Mouse (Mus musculus) liver, adult 2 months (tissue): ENCODE data around the gene Vsir. TPM values are rescaled to one million over a fixed set of nuclear protein-coding genes. Genes with fewer than 3 reads are reported as not detected.
A peak's percentile ranks its signal among the peaks of the same experiment; 100 is the strongest.

Source experiments
- DNase-seq: peaks from one replicate; pipeline ENCODE4 v3.0.0-alpha.2; 2011; ENCODE audit warnings: low read depth, low spot score; ENCODE audit errors: extremely low read depth
- H3K27ac ChIP-seq: fragments of 200-500 bp; replicated peaks from 2 replicates; pipeline ENCODE4 v1.5.1; 2012; ENCODE audit warnings: low read depth, mild to moderate bottlenecking, control low read depth, inconsistent platforms, low read length; ENCODE audit not compliant: insufficient read depth
- H3K27me3 ChIP-seq: fragments of 200-500 bp; 2 replicates; pipeline ENCODE4 v1.6.1; 2012; ENCODE audit warnings: mild to moderate bottlenecking, moderate library complexity, low read length, inconsistent platforms; ENCODE audit not compliant: control insufficient read depth, insufficient read depth
- H3K36me3 ChIP-seq: fragments of 200-500 bp; 2 replicates; pipeline ENCODE4 v1.6.1; 2012; ENCODE audit warnings: low read length, inconsistent platforms; ENCODE audit not compliant: control insufficient read depth, insufficient read depth
- H3K4me1 ChIP-seq: fragments of 200-500 bp; 2 replicates; pipeline ENCODE4 v1.6.1; 2011; ENCODE audit warnings: low read length; ENCODE audit not compliant: control insufficient read depth, insufficient read depth
- H3K4me3 ChIP-seq: fragments of 200-500 bp; 2 replicates; pipeline ENCODE4 v1.5.1; 2011; ENCODE audit warnings: low read depth, mild to moderate bottlenecking, control low read depth, low read length, moderate library complexity; ENCODE audit not compliant: insufficient read depth
- H3K79me2 ChIP-seq: fragments of 200-500 bp; 2 replicates; pipeline ENCODE4 v1.6.1; 2012; ENCODE audit warnings: inconsistent platforms, mild to moderate bottlenecking, low read length, moderate library complexity; ENCODE audit not compliant: control insufficient read depth, insufficient read depth
- H3K9ac ChIP-seq: fragments of 200-500 bp; 2 replicates; pipeline ENCODE4 v1.6.1; 2012; ENCODE audit warnings: low read depth, mild to moderate bottlenecking, control low read depth, inconsistent platforms, low read length
- CTCF ChIP-seq: fragments of 200-500 bp; IDR thresholded peaks from 2 replicates; pipeline ENCODE4 v1.5.1; 2011; ENCODE audit warnings: low read depth, low read length, control low read depth
- POLR2A ChIP-seq: fragments of 200-500 bp; IDR thresholded peaks from 2 replicates; pipeline ENCODE4 v1.6.1; 2011; ENCODE audit warnings: low read length, control low read depth; ENCODE audit not compliant: insufficient read depth; ENCODE audit errors: extremely low read depth
- whole genome bisulfite sequencing: fragments of 180-500 bp; shearing (Covaris S2); methylation state at CpG from one replicate; pipeline ENCODE4 v1.1.7; 2018; 5-methylcytosine and 5-hydroxymethylcytosine counted together
- polyA plus RNA-seq: library from polyadenylated mRNA; depleted of rRNA; stranded (reverse); fragments of >200 nt; gene quantifications from 2 replicates; pipeline ENCODE4 v1.2.3, GENCODE M21; 2012
- total RNA-seq: library from RNA; depleted of rRNA; stranded (reverse); fragments of >200 nt; gene quantifications from 2 replicates; pipeline ENCODE4 v1.2.3, GENCODE M21; 2014

Gene Vsir
- total and polyA plus RNA-seq, 2 experiments, result 5.3 to 8.1 TPM

DNA sequence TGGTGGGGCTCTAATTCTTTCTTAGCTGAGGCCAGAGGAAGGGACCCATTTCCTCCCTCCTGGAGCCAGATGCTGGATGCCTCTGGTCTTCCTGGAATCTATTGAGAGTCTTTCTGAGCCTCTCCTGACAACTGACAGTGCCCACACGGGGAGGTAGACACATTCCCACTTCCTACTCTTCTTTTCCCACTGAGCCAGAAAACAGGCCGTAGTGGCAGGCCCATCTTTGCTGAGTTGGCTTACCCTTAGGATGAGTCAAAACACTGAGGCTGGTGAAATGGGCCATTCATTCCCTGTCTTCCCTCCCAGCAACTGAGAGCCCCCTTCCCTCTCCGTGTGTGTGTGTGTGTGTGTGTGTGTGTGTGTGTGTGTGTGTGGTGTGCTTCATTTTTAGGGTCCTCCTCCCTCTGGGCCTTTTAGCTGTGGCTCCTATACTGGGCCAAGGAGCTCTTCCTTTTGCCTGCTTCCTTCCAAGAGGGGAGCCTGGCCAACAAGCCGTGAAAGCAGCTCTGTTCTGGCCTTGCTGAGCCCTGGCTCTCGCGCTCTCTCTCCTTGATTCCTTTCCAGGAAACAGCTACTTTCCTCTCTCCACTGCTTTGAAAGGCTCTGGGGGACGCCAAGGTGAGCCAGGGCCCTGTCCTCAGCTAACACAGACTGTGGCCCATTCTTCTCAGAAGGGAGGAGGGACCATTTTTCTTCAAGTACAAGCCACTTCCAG is 59.0 kb downstream of the Vsir start:
- H3K36me3 ChIP-seq, result no peaks in the 10 kb centered on the region
- no peak overlapping the region for H3K27ac ChIP-seq
- H3K27me3 ChIP-seq, result no peaks in the 10 kb centered on the region
- DNase-seq, result no peak
- no peaks in the 10 kb centered on the region for H3K4me1 ChIP-seq
- TF ChIP-seq CTCF (no peak), POLR2A (no peak)
- H3K4me3 ChIP-seq, result no peak overlapping the region
- H3K9ac ChIP-seq, result no peak overlapping the region
- 46% methylated on average over 7 of the region's 7 CpGs for WGBS
- H3K79me2 ChIP-seq, result no peaks in the 10 kb centered on the region

DNA sequence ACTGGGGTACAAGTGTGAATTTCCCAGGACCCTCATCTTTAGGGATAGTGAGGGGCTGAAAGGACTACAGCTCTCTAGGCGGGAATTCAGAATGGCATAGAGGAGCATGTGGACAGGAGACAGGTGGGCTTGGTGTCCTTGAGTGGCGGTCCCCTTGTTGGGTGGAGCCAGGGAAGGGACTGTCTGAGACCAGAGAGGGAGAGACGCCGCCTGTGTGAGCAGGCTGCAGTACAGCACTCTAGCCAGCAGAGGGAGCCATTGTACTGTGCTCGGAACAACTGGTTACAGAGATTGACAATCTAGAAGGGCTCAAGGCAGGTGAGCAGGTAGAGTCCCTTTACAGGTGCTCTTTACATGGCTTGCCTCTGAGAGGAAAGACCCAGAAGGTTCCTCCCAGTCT is 61.2 kb downstream of the Vsir start:
- H3K79me2 ChIP-seq, result no peaks in the 10 kb centered on the region
- H3K4me3 ChIP-seq, result no peak overlapping the region
- WGBS, result 6% methylated on average over 5 of the region's 5 CpGs
- H3K36me3 ChIP-seq, result no peaks in the 10 kb centered on the region
- peak; percentile 21 for DNase-seq
- H3K4me1 ChIP-seq, result no peaks in the 10 kb centered on the region
- no peaks in the 10 kb centered on the region for H3K27me3 ChIP-seq
- H3K27ac ChIP-seq, result no peak overlapping the region
- H3K9ac ChIP-seq, result no peak overlapping the region
- TF ChIP-seq POLR2A (no peak), CTCF (peak; percentile 96)

DNA sequence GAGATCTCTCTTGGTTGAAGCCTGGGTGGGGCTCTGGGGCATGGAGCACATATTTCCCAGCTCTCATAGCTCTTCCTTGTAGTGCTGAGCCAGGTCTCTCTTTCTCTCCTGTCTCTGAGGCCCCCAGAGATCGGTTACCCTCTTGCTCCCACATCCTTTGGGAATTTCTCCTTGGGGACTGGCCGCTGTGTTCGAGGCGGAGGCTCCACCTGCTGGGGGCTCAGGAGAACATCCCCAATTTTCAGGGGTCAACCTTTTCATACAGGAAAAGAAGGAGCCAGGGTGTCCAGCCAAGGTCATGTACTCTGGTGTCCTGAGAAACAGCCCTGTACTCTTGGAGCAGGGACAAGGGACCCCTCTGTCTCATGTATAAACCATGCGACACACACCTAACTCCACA is 65.1 kb downstream of the Vsir start:
- no peaks in the 10 kb centered on the region for H3K27me3 ChIP-seq
- no peaks in the 10 kb centered on the region for H3K4me1 ChIP-seq
- H3K27ac ChIP-seq, result no peak overlapping the region
- no peaks in the 10 kb centered on the region for H3K79me2 ChIP-seq
- DNase-seq, result no peak
- H3K9ac ChIP-seq, result no peak overlapping the region
- H3K4me3 ChIP-seq, result no peak overlapping the region
- 26% methylated on average over 5 of the region's 5 CpGs for WGBS
- peak; percentile 54 for TF ChIP-seq CTCF
- no peak for TF ChIP-seq POLR2A
- no peaks in the 10 kb centered on the region for H3K36me3 ChIP-seq

- Histone ChIP-seq H3K9ac (no peak overlapping the region), H3K79me2 (no peaks in the 10 kb centered on the region), H3K4me1 (no peaks in the 10 kb centered on the region), H3K36me3 (no peaks in the 10 kb centered on the region), H3K27me3 (no peaks in the 10 kb centered on the region), H3K4me3 (no peak overlapping the region), H3K27ac (no peak overlapping the region)
- no peak for DNase-seq
- WGBS, result 70% methylated on average over 2 of the region's 2 CpGs
- TF ChIP-seq POLR2A (no peak), CTCF (no peak)
These were observed 67.1 kb downstream of the Vsir start for GRCm38 (mm10) chr10:60413756-60414155.

- Histone ChIP-seq H3K4me1 (no peaks in the 10 kb centered on the region), H3K4me3 (no peak overlapping the region), H3K36me3 (no peaks in the 10 kb centered on the region), H3K27ac (no peak overlapping the region), H3K9ac (no peak overlapping the region), H3K79me2 (no peaks in the 10 kb centered on the region), H3K27me3 (no peaks in the 10 kb centered on the region)
- TF ChIP-seq POLR2A, result no peak
- no peak for TF ChIP-seq CTCF
- WGBS, result 74% methylated on average over 2 of the region's 2 CpGs
- DNase-seq, result no peak
These were observed 70.4 kb downstream of the Vsir start for GRCm38 (mm10) chr10:60417041-60417440.

GRCm38 (mm10) chr10:60418137-60418536 is 71.5 kb downstream of the Vsir start:
- Histone ChIP-seq H3K9ac (no peak overlapping the region), H3K36me3 (no peaks in the 10 kb centered on the region), H3K4me1 (no peaks in the 10 kb centered on the region), H3K79me2 (no peaks in the 10 kb centered on the region), H3K4me3 (no peak overlapping the region), H3K27me3 (no peaks in the 10 kb centered on the region), H3K27ac (no peak overlapping the region)
- 11% methylated on average over 3 of the region's 3 CpGs for WGBS
- TF ChIP-seq CTCF (peak; percentile 82), POLR2A (no peak)
- DNase-seq, result peak; percentile 17
